Mouse (Mus musculus) liver, embryonic 14.5 days (tissue): ENCODE measurements around the gene Plxna4. TPM values are rescaled to one million over a fixed set of nuclear protein-coding genes. Genes with fewer than 3 reads are reported as not detected.
A peak's percentile ranks its signal among the peaks of the same experiment; 100 is the strongest.

Source experiments
- ATAC-seq: fragments of 200-750 bp; cut with Nextera tagmentation; 2 replicates; pipeline ENCODE4 v1.8.0; 2017; ENCODE audit warnings: moderate number of reproducible peaks, mild to moderate bottlenecking, moderate library complexity; ENCODE audit not compliant: insufficient read depth
- DNase-seq, 3 experiments: peaks; one replicate each; pipeline ENCODE4 v3.0.0-alpha.2; 2012 to 2013; ENCODE audit warnings: low read depth in 3 of 3, low spot score in 3 of 3
- H3K27ac ChIP-seq: fragments of 300-500 bp; sonication (generic); 2 replicates; pipeline ENCODE4 v1.5.1; 2014; ENCODE audit warnings: moderate library complexity, mild to moderate bottlenecking, control low read depth, inconsistent platforms
- H3K27me3 ChIP-seq: fragments of 300-500 bp; sonication (generic); 2 replicates; pipeline ENCODE4 v1.6.1; 2014; ENCODE audit warnings: mild to moderate bottlenecking, low read length, moderate library complexity; ENCODE audit not compliant: control insufficient read depth, insufficient read depth
- H3K36me3 ChIP-seq: fragments of 300-500 bp; sonication (generic); replicated peaks from 2 replicates; pipeline ENCODE4 v1.6.1; 2014; ENCODE audit warnings: low read depth; ENCODE audit not compliant: control insufficient read depth, insufficient read depth
- H3K4me1 ChIP-seq, 2 experiments: fragments of 200-500 bp in 1 of 2; fragments of 300-500 bp in 1 of 2; sonication (generic) in 1 of 2; replicated peaks; 2 replicates each; pipeline ENCODE4 v1.6.1; 2012 to 2014; ENCODE audit warnings: antibody characterized with exemption in 1 of 2, inconsistent platforms in 1 of 2, low read length in 1 of 2; ENCODE audit not compliant: control insufficient read depth in 2 of 2, insufficient read depth in 2 of 2
- H3K4me2 ChIP-seq: fragments of 300-500 bp; sonication (generic); 2 replicates; pipeline ENCODE4 v1.6.1; 2014; ENCODE audit warnings: low read depth, mild to moderate bottlenecking, control low read depth, moderate library complexity
- H3K4me3 ChIP-seq, 2 experiments: fragments of 200-500 bp in 1 of 2; fragments of 300-500 bp in 1 of 2; sonication (generic) in 1 of 2; 2 replicates each; pipeline ENCODE4 v1.5.1; 2012 to 2014; ENCODE audit warnings: low read depth in 2 of 2, low read length in 2 of 2, mild to moderate bottlenecking in 2 of 2, control low read depth in 1 of 2, inconsistent platforms in 1 of 2, moderate library complexity in 1 of 2; ENCODE audit not compliant: insufficient read depth in 1 of 2
- H3K9ac ChIP-seq: fragments of 300-500 bp; sonication (generic); replicated peaks from 2 replicates; pipeline ENCODE4 v1.6.1; 2014; ENCODE audit warnings: mild to moderate bottlenecking, control low read depth, moderate library complexity
- H3K9me3 ChIP-seq: fragments of 300-500 bp; sonication (generic); 2 replicates; pipeline ENCODE4 v1.6.1; 2016; ENCODE audit warnings: low read length, mixed read lengths; ENCODE audit not compliant: control insufficient read depth
- CTCF ChIP-seq: IDR thresholded peaks from 2 replicates; pipeline ENCODE4 v1.5.1; 2016; ENCODE audit warnings: antibody characterized with exemption, low read depth, control low read depth
- EP300 ChIP-seq: IDR thresholded peaks from 2 replicates; pipeline ENCODE4 v1.6.1; 2016; ENCODE audit warnings: antibody characterized with exemption, low read depth
- WGBS: fragments of 180-500 bp; shearing (Covaris S2); extraction: QIAGEN DNeasy Blood & Tissue Kit; methylation state at CpG from one replicate; pipeline ENCODE4 v1.1.7; 2014; ENCODE audit not compliant: insufficient replicate concordance; 5-methylcytosine and 5-hydroxymethylcytosine counted together
- polyA plus RNA-seq, 2 experiments: library from polyadenylated mRNA; depleted of rRNA in 1 of 2; stranded (reverse) in 1 of 2; unstranded in 1 of 2; fragments of >200 nt; fragmentation: Nextera tagmentation in 1 of 2; extraction: Ambion mirVana in 1 of 2; gene quantifications; 2 replicates each; pipeline versions ENCODE4 v1.2.1 to v1.2.3; 2012 to 2014

The Plxna4 gene
- polyA plus RNA-seq, 2 experiments, result 0.17 to 0.25 TPM

- H3K4me2 ChIP-seq, result no peak overlapping the region
- no peak overlapping the region for H3K27ac ChIP-seq
- DNase-seq (no peak), ATAC-seq (no peak)
- no peak overlapping the region for H3K9ac ChIP-seq
- H3K27me3 ChIP-seq, result no peaks in the 10 kb centered on the region
- WGBS, result 55% methylated on average over 6 of the region's 6 CpGs
- H3K4me3 ChIP-seq, result no peak overlapping the region
- TF ChIP-seq CTCF (no peak), EP300 (no peak)
- no peaks in the 10 kb centered on the region for H3K4me1 ChIP-seq
- no peaks in the 10 kb centered on the region for H3K36me3 ChIP-seq
- no peaks in the 10 kb centered on the region for H3K9me3 ChIP-seq
Observed at GRCm38 (mm10) chr6:32342272-32342671, 245.7 kb downstream of the Plxna4 start.

- WGBS, result 26% methylated on average over 8 of the region's 8 CpGs
- Histone ChIP-seq H3K36me3 (no peaks in the 10 kb centered on the region), H3K4me2 (no peak overlapping the region), H3K9me3 (no peaks in the 10 kb centered on the region), H3K4me1 (no peaks in the 10 kb centered on the region), H3K27ac (no peak overlapping the region), H3K4me3 (no peak overlapping the region), H3K27me3 (no peaks in the 10 kb centered on the region), H3K9ac (no peak overlapping the region)
- no peak for DNase-seq
- no peak for ATAC-seq
- TF ChIP-seq CTCF, result no peak
- no peak for TF ChIP-seq EP300
Observed at GRCm38 (mm10) chr6:32338416-32338943, 249.5 kb downstream of the Plxna4 start.

- Histone ChIP-seq H3K27ac (no peak overlapping the region), H3K9me3 (no peaks in the 10 kb centered on the region), H3K36me3 (no peaks in the 10 kb centered on the region), H3K27me3 (no peaks in the 10 kb centered on the region), H3K4me1 (no peaks in the 10 kb centered on the region), H3K9ac (no peak overlapping the region), H3K4me3 (no peak overlapping the region), H3K4me2 (no peak overlapping the region)
- ATAC-seq (no peak), DNase-seq (no peak)
- no peak for TF ChIP-seq CTCF
- TF ChIP-seq EP300, result no peak
Observed at GRCm38 (mm10) chr6:32331281-32331680, 256.7 kb downstream of the Plxna4 start.

- Histone ChIP-seq H3K4me2 (no peak overlapping the region), H3K4me1 (no peaks in the 10 kb centered on the region), H3K9ac (no peak overlapping the region), H3K27me3 (no peaks in the 10 kb centered on the region), H3K4me3 (no peak overlapping the region), H3K27ac (no peak overlapping the region), H3K9me3 (no peaks in the 10 kb centered on the region), H3K36me3 (no peaks in the 10 kb centered on the region)
- DNase-seq (no peak), ATAC-seq (no peak)
- TF ChIP-seq EP300 (no peak), CTCF (no peak)
- whole genome bisulfite sequencing, result 55% methylated on average over 9 of the region's 9 CpGs
Observed at GRCm38 (mm10) chr6:32330034-32330795, 257.8 kb downstream of the Plxna4 start.

GRCm38 (mm10) chr6:32328028-32328427 is 260.0 kb downstream of the Plxna4 start:
- Histone ChIP-seq H3K4me2 (no peak overlapping the region), H3K4me1 (no peaks in the 10 kb centered on the region), H3K9me3 (no peaks in the 10 kb centered on the region), H3K27me3 (no peaks in the 10 kb centered on the region), H3K36me3 (no peaks in the 10 kb centered on the region), H3K4me3 (no peak overlapping the region), H3K27ac (no peak overlapping the region), H3K9ac (no peak overlapping the region)
- 7% methylated on average over 8 of the region's 8 CpGs for WGBS
- no peak for TF ChIP-seq EP300
- peak; percentile 94 for TF ChIP-seq CTCF
- ATAC-seq (no peak), DNase-seq (peak; percentile 2 to 12 (median 5))
